Mouse (Mus musculus) thymus, adult 2 months (tissue): ENCODE data around the gene Bmp6.

ENCODE experiments used
- CTCF ChIP-seq: fragments of 200-500 bp; IDR thresholded peaks from 2 replicates; pipeline ENCODE4 v1.5.1; 2012; ENCODE audit warnings: mild to moderate bottlenecking, control low read depth, low read length, moderate library complexity, borderline replicate concordance; ENCODE audit not compliant: control insufficient read depth, poor library complexity, insufficient read depth; ENCODE audit errors: extremely low read depth
- POLR2A ChIP-seq: fragments of 200-500 bp; IDR thresholded peaks from 2 replicates; pipeline ENCODE4 v1.6.1; 2012; ENCODE audit warnings: mild to moderate bottlenecking, low read length, control low read depth, moderate library complexity; ENCODE audit not compliant: control insufficient read depth, poor library complexity, insufficient read depth; ENCODE audit errors: extremely low read depth

DNA sequence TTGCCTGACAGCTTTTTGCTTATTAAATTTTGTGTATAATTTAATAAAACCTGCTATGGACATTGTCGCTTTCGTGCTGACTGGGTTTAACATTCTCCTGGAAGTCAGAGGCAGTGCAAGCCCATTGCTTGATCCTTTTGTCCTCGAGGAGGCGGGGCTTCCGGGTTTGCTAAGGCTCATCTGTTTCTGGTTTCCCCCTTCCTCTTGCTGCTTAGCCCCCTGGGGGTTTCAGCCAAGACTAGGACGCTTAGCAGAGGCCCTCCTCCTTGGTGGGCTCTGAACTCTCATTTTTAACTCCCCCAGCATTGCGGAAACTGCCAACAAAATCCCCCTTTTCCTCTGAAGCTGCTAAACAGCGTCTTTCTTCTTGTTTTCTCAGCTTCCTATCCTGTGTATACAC, 132.0 kb downstream of the Bmp6 start:
- TF ChIP-seq CTCF (no peak), POLR2A (no peak)
